Mouse (Mus musculus): ENCODE measurements around the gene Coro6.

DNA sequence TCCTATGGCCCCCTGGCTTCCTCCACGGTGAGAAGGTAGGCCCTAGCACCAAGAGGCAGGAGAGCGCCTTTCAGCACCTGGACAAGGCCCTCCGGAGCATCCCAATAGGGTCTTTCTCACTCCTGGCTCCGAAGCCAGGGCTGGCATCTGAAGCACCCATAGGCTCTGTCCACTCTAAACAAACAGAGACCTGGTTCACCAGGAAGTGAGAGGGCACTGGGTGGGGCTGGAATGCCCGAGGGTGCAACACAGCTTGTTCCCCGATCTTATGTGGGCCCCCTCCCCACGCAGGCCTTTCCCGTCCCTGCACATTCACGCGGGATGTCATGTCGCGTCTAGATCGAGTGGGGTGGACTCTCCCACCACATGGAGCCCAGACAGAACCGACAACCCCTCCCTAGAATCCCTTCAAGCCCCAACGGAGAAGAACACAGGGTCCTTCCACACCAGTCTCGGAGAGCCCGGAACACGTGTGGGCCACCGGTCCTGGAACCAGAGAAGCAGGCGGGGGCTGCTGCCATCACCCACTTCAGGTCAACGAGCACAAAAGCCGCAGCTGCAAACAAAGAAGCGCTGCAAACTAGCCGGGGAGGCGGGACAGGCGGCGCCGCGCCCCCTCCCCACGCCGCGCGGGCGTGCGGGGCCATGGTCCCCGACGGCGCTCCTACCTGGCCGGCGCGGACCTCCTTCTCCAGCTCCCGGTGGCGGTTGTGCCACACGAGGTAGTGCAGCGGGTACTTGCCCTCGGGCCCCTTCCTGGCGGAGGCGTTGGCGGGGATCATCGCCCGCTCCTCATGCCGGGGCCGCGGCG, 26.8 kb downstream of the Coro6 start:
- TF ChIP-seq CTCF (IDR thresholded peaks at IDR 0.05; ENCODE audit: insufficient read depth, low read depth, low read length), result no peak
- TF ChIP-seq POLR2A (IDR thresholded peaks at IDR 0.05; ENCODE audit: insufficient read depth, low read depth, low read length), result no peak
